Mouse (Mus musculus) embryonic facial prominence, embryonic 15.5 days (tissue): ENCODE measurements around the gene Msh3. TPM values are rescaled to one million over a fixed set of nuclear protein-coding genes. Genes with fewer than 3 reads are reported as not detected.
"Not testable (repeated sequence)": the region's sequence is repeated elsewhere in the genome, so short reads cannot be mapped to it uniquely, and the experiment has no call there.

Experiments used
- ATAC-seq: fragments of 200-750 bp; cut with Nextera tagmentation; 2 replicates; pipeline ENCODE4 v1.8.0; 2017; ENCODE audit warnings: low read depth, moderate TSS enrichment; ENCODE audit not compliant: insufficient number of reproducible peaks, low FRiP score, low TSS enrichment
- H3K27ac ChIP-seq: fragments of 300-500 bp; sonication (generic); replicated peaks from 2 replicates; pipeline ENCODE4 v1.5.1; 2015; ENCODE audit warnings: mild to moderate bottlenecking, inconsistent platforms
- H3K27me3 ChIP-seq: fragments of 300-500 bp; sonication (generic); 2 replicates; pipeline ENCODE4 v1.6.1; 2015; ENCODE audit warnings: inconsistent platforms
- H3K36me3 ChIP-seq: fragments of 300-500 bp; sonication (generic); 2 replicates; pipeline ENCODE4 v1.6.1; 2015; ENCODE audit warnings: mild to moderate bottlenecking, inconsistent platforms
- H3K4me1 ChIP-seq: fragments of 300-500 bp; sonication (generic); 2 replicates; pipeline ENCODE4 v1.6.1; 2015; ENCODE audit warnings: inconsistent platforms
- H3K4me2 ChIP-seq: fragments of 300-500 bp; sonication (generic); replicated peaks from 2 replicates; pipeline ENCODE4 v1.6.1; 2015; ENCODE audit warnings: mild to moderate bottlenecking, inconsistent platforms
- H3K4me3 ChIP-seq: fragments of 300-500 bp; sonication (generic); replicated peaks from 2 replicates; pipeline ENCODE4 v1.5.1; 2015; ENCODE audit warnings: mild to moderate bottlenecking, inconsistent platforms
- H3K9ac ChIP-seq: fragments of 300-500 bp; sonication (generic); 2 replicates; pipeline ENCODE4 v1.6.1; 2015; ENCODE audit warnings: inconsistent platforms
- H3K9me3 ChIP-seq: fragments of 300-500 bp; sonication (generic); replicated peaks from 2 replicates; pipeline ENCODE4 v1.6.1; 2016; ENCODE audit warnings: inconsistent platforms
- WGBS: fragments of 180-500 bp; shearing (Covaris S2); methylation state at CpG from one replicate; pipeline ENCODE4 v1.1.7; 2015; 5-methylcytosine and 5-hydroxymethylcytosine counted together
- polyA plus RNA-seq: library from polyadenylated mRNA; unstranded; fragments of >200 nt; fragmentation: Nextera tagmentation; extraction: Ambion mirVana; gene quantifications from 2 replicates; pipeline ENCODE4 v1.2.1, GENCODE M21; 2015

Gene Msh3
- polyA plus RNA-seq: 22.5 and 24.2 TPM in 2 replicates

GRCm38 (mm10) chr13:92354456-92355271, at the start of gene Msh3, which contains the start of gene Dhfr:
Gene Msh3, minus strand, starts transcription at chr13:92355003.
Gene Dhfr, plus strand, starts transcription at chr13:92354726.
- peak within 1 kb of the TSS; percentile 70 for H3K9ac ChIP-seq

GRCm38 (mm10) chr13:92403496-92403895, 48.7 kb upstream of the Msh3 start:
- H3K36me3 ChIP-seq: no peaks in the 10 kb centered on the region
- no peaks in the 10 kb centered on the region for H3K9me3 ChIP-seq
- H3K27me3 ChIP-seq: no peaks in the 10 kb centered on the region
- no peak overlapping the region for H3K27ac ChIP-seq
- no peak overlapping the region for H3K4me2 ChIP-seq
- WGBS: 54% methylated on average over 3 of the region's 3 CpGs
- no peak overlapping the region for H3K4me3 ChIP-seq
- H3K4me1 ChIP-seq: no peaks in the 10 kb centered on the region
- no peak for ATAC-seq
- H3K9ac ChIP-seq: no peak overlapping the region

More at GRCm38 (mm10) chr13:92354456-92355271, at the start of gene Msh3, which contains the start of gene Dhfr:
- H3K4me3 ChIP-seq: peak within 1 kb of the TSS; percentile 84
- peaks cover 23% of the 10 kb centered on the region for H3K4me1 ChIP-seq
- H3K9me3 ChIP-seq: no peaks in the 10 kb centered on the region
- peak; percentile 97 for ATAC-seq
- WGBS: under 1% methylated on average over 76 of the region's 76 CpGs
- H3K27me3 ChIP-seq: no peaks in the 10 kb centered on the region
- peak within 1 kb of the TSS; percentile 96 for H3K27ac ChIP-seq
- H3K36me3 ChIP-seq: peaks cover 5% of the 10 kb centered on the region; the same call in 1 of the 2 replicates
- H3K4me2 ChIP-seq: peak within 1 kb of the TSS; percentile 90

GRCm38 (mm10) chr13:92402063-92402462, 47.3 kb upstream of the Msh3 start:
- H3K27me3 ChIP-seq: no peaks in the 10 kb centered on the region
- H3K4me2 ChIP-seq: no peak overlapping the region
- no peak overlapping the region for H3K27ac ChIP-seq
- H3K9me3 ChIP-seq: no peaks in the 10 kb centered on the region
- no peaks in the 10 kb centered on the region for H3K36me3 ChIP-seq
- no peak for ATAC-seq
- WGBS: 40% methylated on average over 2 of the region's 2 CpGs
- no peak overlapping the region for H3K9ac ChIP-seq
- no peaks in the 10 kb centered on the region for H3K4me1 ChIP-seq
- H3K4me3 ChIP-seq: no peak overlapping the region

- ATAC-seq: no peak
- Histone ChIP-seq H3K4me2 (no peak overlapping the region), H3K4me1 (no peaks in the 10 kb centered on the region), H3K27me3 (no peaks in the 10 kb centered on the region), H3K4me3 (no peak overlapping the region), H3K36me3 (no peaks in the 10 kb centered on the region), H3K9me3 (no peaks in the 10 kb centered on the region), H3K9ac (no peak overlapping the region), H3K27ac (no peak overlapping the region)
- WGBS: 74% methylated on average over 11 of the region's 11 CpGs
Observed at GRCm38 (mm10) chr13:92398491-92399384, 43.9 kb upstream of the Msh3 start.

GRCm38 (mm10) chr13:92393047-92393661, 38.4 kb upstream of the Msh3 start:
- H3K4me3 ChIP-seq: no peak overlapping the region
- no peak overlapping the region for H3K27ac ChIP-seq
- H3K4me2 ChIP-seq: no peak overlapping the region
- WGBS: 81% methylated on average over 12 of the region's 12 CpGs
- H3K36me3 ChIP-seq: no peaks in the 10 kb centered on the region
- H3K9me3 ChIP-seq: no peaks in the 10 kb centered on the region
- no peak for ATAC-seq
- no peaks in the 10 kb centered on the region for H3K27me3 ChIP-seq
- H3K4me1 ChIP-seq: no peaks in the 10 kb centered on the region
- H3K9ac ChIP-seq: no peak overlapping the region

GRCm38 (mm10) chr13:92387367-92387766, 32.6 kb upstream of the Msh3 start:
- Histone ChIP-seq H3K4me2 (no peak overlapping the region), H3K4me1 (no peaks in the 10 kb centered on the region), H3K27me3 (no peaks in the 10 kb centered on the region), H3K9me3 (no peaks in the 10 kb centered on the region), H3K4me3 (no peak overlapping the region), H3K27ac (no peak overlapping the region), H3K9ac (no peak overlapping the region), H3K36me3 (no peaks in the 10 kb centered on the region)
- WGBS: 82% methylated on average over 3 of the region's 3 CpGs
- ATAC-seq: no peak

GRCm38 (mm10) chr13:92371466-92371865, 16.7 kb upstream of the Msh3 start:
- H3K27me3 ChIP-seq, H3K9me3 ChIP-seq, H3K9ac ChIP-seq, H3K27ac ChIP-seq, H3K4me2 ChIP-seq, H3K4me1 ChIP-seq, H3K4me3 ChIP-seq, ATAC-seq: not testable (repeated sequence)
- H3K36me3 ChIP-seq: peaks cover 12% of the 10 kb centered on the region; the same call in 1 of the 2 replicates
- 96% methylated on average over 6 of the region's 6 CpGs for WGBS

GRCm38 (mm10) chr13:92370811-92371210, 16.0 kb upstream of the Msh3 start:
- no peak overlapping the region for H3K9ac ChIP-seq
- no peak overlapping the region for H3K27ac ChIP-seq
- no peaks in the 10 kb centered on the region for H3K27me3 ChIP-seq
- no peak overlapping the region for H3K4me2 ChIP-seq
- WGBS: 93% methylated on average over 3 of the region's 3 CpGs
- H3K9me3 ChIP-seq: no peaks in the 10 kb centered on the region
- no peak for ATAC-seq
- H3K4me1 ChIP-seq: no peaks in the 10 kb centered on the region
- no peak overlapping the region for H3K4me3 ChIP-seq
- peaks cover 10% of the 10 kb centered on the region; the same call in 1 of the 2 replicates for H3K36me3 ChIP-seq

- Histone ChIP-seq H3K9me3 (no peaks in the 10 kb centered on the region), H3K9ac (no peak overlapping the region), H3K4me1 (no peaks in the 10 kb centered on the region; the same call in 1 of the 2 replicates), H3K4me3 (no peak overlapping the region), H3K27me3 (no peaks in the 10 kb centered on the region), H3K36me3 (peaks cover 10% of the 10 kb centered on the region; the same call in 1 of the 2 replicates), H3K4me2 (no peak overlapping the region), H3K27ac (peak overlapping the region; percentile 4; the same call in 1 of the 2 replicates)
- WGBS: 34% methylated on average over 4 of the region's 4 CpGs
- peak; percentile 51; the same call in 1 of the 2 replicates for ATAC-seq
Observed at GRCm38 (mm10) chr13:92365312-92365711, 10.5 kb upstream of the Msh3 start.

- Histone ChIP-seq H3K4me1 (no peaks in the 10 kb centered on the region; the same call in 1 of the 2 replicates), H3K36me3 (peaks cover 5% of the 10 kb centered on the region; the same call in 1 of the 2 replicates), H3K4me3 (no peak overlapping the region), H3K27me3 (no peaks in the 10 kb centered on the region), H3K27ac (no peak overlapping the region), H3K9me3 (no peaks in the 10 kb centered on the region), H3K4me2 (no peak overlapping the region), H3K9ac (no peak overlapping the region)
- 84% methylated on average over 2 of the region's 2 CpGs for WGBS
- no peak for ATAC-seq
Observed at GRCm38 (mm10) chr13:92361609-92362008, 6.8 kb upstream of the Msh3 start.
